In the genomic region with DNA sequence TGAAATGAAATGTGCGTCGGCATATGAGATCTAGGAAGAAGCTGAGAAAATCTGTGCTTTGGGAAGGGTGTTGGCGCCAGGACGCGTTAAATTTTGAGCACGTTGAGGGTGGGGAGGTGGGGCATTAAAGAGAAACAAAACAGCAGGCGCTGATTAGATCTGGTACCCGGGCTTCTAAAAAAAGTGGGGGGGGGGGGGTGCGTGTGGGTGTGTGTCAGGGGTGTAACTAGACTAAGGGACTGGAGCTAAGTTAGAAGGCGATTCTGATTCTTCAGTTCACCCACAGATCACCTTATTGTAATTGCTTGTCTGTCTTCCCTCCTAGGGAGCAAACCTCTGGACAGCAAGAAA, we compare ENCODE assay signal across 8 mouse cellular contexts. TPM values are rescaled to one million over a fixed set of nuclear protein-coding genes. Genes with fewer than 3 reads are reported as not detected.
A peak's percentile ranks its signal among the peaks of the same experiment; 100 is the strongest.
DNase-seq lines count a peak whose midpoint lies in the region; ATAC-seq and TF ChIP-seq lines count a peak whose summit lies in the region.

No protein-coding gene starts in this region.

- H3K9ac ChIP-seq in heart, embryonic 13.5 days = peak overlapping the region; percentile 91
- peak overlapping the region; percentile 90 for H3K9ac ChIP-seq in MEL (ENCODE audit: control insufficient read depth, low read depth, low read length, poor library complexity, severe bottlenecking)
- peak overlapping the region; percentile 90 for H3K9ac ChIP-seq in hindbrain, embryonic 13.5 days

- no peaks in the 10 kb centered on the region for H3K9me3 ChIP-seq in heart, embryonic 13.5 days
- no peaks in the 10 kb centered on the region for H3K9me3 ChIP-seq in MEL (replicated peaks; ENCODE audit: insufficient read depth, low read length)
- H3K9me3 ChIP-seq in hindbrain, embryonic 13.5 days = no peaks in the 10 kb centered on the region
- H3K9me3 ChIP-seq in midbrain, embryonic 10.5 days (replicated peaks) = no peaks in the 10 kb centered on the region

- no peak for TF ChIP-seq POLR2A in MEL (IDR thresholded peaks at IDR 0.05; ENCODE audit: control insufficient read depth in 1 of 2, insufficient read depth in 1 of 2, low read depth in 1 of 2, low read length in 2 of 2, poor library complexity in 1 of 2)

- H3K79me2 ChIP-seq in MEL (ENCODE audit: control insufficient read depth, insufficient read depth, low read length, poor library complexity) = peaks cover 26% of the 10 kb centered on the region

- no peaks in the 10 kb centered on the region for H3K27me3 ChIP-seq in heart, embryonic 13.5 days (replicated peaks)
- no peaks in the 10 kb centered on the region for H3K27me3 ChIP-seq in MEL (ENCODE audit: control insufficient read depth in 1 of 2, insufficient read depth in 2 of 2, low read length in 2 of 2)
- no peaks in the 10 kb centered on the region for H3K27me3 ChIP-seq in hindbrain, embryonic 13.5 days
- H3K27me3 ChIP-seq in midbrain, embryonic 10.5 days (ENCODE audit: low read depth, poor library complexity, severe bottlenecking) = no peaks in the 10 kb centered on the region

- H3K27ac ChIP-seq in heart, embryonic 13.5 days (replicated peaks) = peak overlapping the region; percentile 75
- peak overlapping the region; percentile 96 for H3K27ac ChIP-seq in MEL (ENCODE audit: control insufficient read depth, low read depth, low read length)
- peak overlapping the region; percentile 83 for H3K27ac ChIP-seq in hindbrain, embryonic 13.5 days
- peak overlapping the region; percentile 91 for H3K27ac ChIP-seq in midbrain, embryonic 10.5 days (replicated peaks)

- no peak for DNase-seq in heart, adult 18-20 months
- DNase-seq in MEL (ENCODE audit: low read depth, low spot score) = no peak
- DNase-seq in midbrain, embryonic 10.5 days (ENCODE audit: low spot score) = no peak
- DNase-seq in retina, embryonic 14.5 days (ENCODE audit: low spot score) = no peak
- no peak for DNase-seq in adrenal gland, adult (ENCODE audit: inconsistent age in 2 of 2, low spot score in 1 of 2)
- no peak for DNase-seq in left cerebral cortex, postnatal 10 days (ENCODE audit: extremely low spot score in 1 of 2, low spot score in 2 of 2)

- peak overlapping the region; percentile 95 for H3K4me2 ChIP-seq in heart, embryonic 13.5 days
- peak overlapping the region; percentile 84 for H3K4me2 ChIP-seq in hindbrain, embryonic 13.5 days

- peaks cover 29% of the 10 kb centered on the region for H3K36me3 ChIP-seq in heart, embryonic 13.5 days
- H3K36me3 ChIP-seq in MEL (ENCODE audit: control insufficient read depth in 1 of 2, insufficient read depth in 2 of 2, low read length in 2 of 2) = peaks cover 0 to 14% of the 10 kb centered on the region in 2 experiments; a peak in 2 of 4 replicates
- peaks cover 13% of the 10 kb centered on the region; the same call in 1 of the 2 replicates for H3K36me3 ChIP-seq in hindbrain, embryonic 13.5 days
- peaks cover 26% of the 10 kb centered on the region for H3K36me3 ChIP-seq in midbrain, embryonic 10.5 days

- H3K4me3 ChIP-seq in heart, embryonic 13.5 days = peak overlapping the region; percentile 94
- peak overlapping the region; percentile 63 to 90 for H3K4me3 ChIP-seq in MEL (ENCODE audit: control insufficient read depth in 1 of 2, insufficient read depth in 1 of 2, low read depth in 2 of 2, low read length in 2 of 2)
- peak overlapping the region; percentile 89 for H3K4me3 ChIP-seq in hindbrain, embryonic 13.5 days
- peak overlapping the region; percentile 88 for H3K4me3 ChIP-seq in midbrain, embryonic 10.5 days

- peaks cover 19% of the 10 kb centered on the region for H3K4me1 ChIP-seq in heart, embryonic 13.5 days
- peaks cover 0 to 15% of the 10 kb centered on the region in 2 experiments; a peak in 2 of 4 replicates for H3K4me1 ChIP-seq in MEL (ENCODE audit: control insufficient read depth in 1 of 2, insufficient read depth in 2 of 2, low read length in 2 of 2)
- H3K4me1 ChIP-seq in hindbrain, embryonic 13.5 days (replicated peaks) = peaks cover 21% of the 10 kb centered on the region
- peaks cover 32% of the 10 kb centered on the region for H3K4me1 ChIP-seq in midbrain, embryonic 10.5 days

- no peak for TF ChIP-seq CTCF in MEL (IDR thresholded peaks at IDR 0.05 in 2 of 3, conservative IDR thresholded peaks at IDR 0.05 in 1 of 3; ENCODE audit: control insufficient read depth in 1 of 3, insufficient read depth in 1 of 3, low read depth in 2 of 3, low read length in 3 of 3, poor library complexity in 1 of 3, severe bottlenecking in 1 of 3)

- intact Hi-C loops in left cerebral cortex, postnatal 10 days (cut with DNase I) = no loop called here

- no peak for ATAC-seq in heart, embryonic 13.5 days (ENCODE audit: extremely low read depth, insufficient number of reproducible peaks, low FRiP score, low TSS enrichment)
- no peak for ATAC-seq in hindbrain, embryonic 13.5 days (ENCODE audit: low FRiP score)

- WGBS in heart, embryonic 13.5 days = 0% methylated on average over 10 of the region's 10 CpGs
- under 1% methylated on average over 10 of the region's 10 CpGs for WGBS in hindbrain, embryonic 13.5 days
- under 1% methylated on average over 10 of the region's 10 CpGs for WGBS in midbrain, embryonic 10.5 days

- TF ChIP-seq EP300 in MEL (IDR thresholded peaks at IDR 0.05; ENCODE audit: low read depth in 1 of 2, low read length in 2 of 2) = no peak

- TF ChIP-seq RAD21 in MEL (IDR thresholded peaks at IDR 0.05; ENCODE audit: low read depth, low read length) = no peak

TF ChIP-seq in MEL, 35 proteins besides CTCF, POLR2A, EP300 and RAD21:
- TF ChIP-seq SIN3A (IDR thresholded peaks at IDR 0.05; ENCODE audit: low read length) (peak; percentile 66; the same call in 1 of the 2 replicates), MEF2A (IDR thresholded peaks at IDR 0.05; ENCODE audit: extremely low read depth, insufficient replicate concordance, low read depth, low read length, poor library complexity, severe bottlenecking) (no peak)

RNA-seq across cellular contexts. Expression of a gene that starts 1.2 kb away (rescaled TPM):
- polyA plus RNA-seq in heart, embryonic 13.5 days (2015; fragmentation: Nextera tagmentation; extraction: Ambion mirVana) = 40.7 and 42.0 TPM in 2 replicates
- total RNA-seq in heart, adult 18-20 months (2021) = 1 to 10 TPM; 6.4 to 7.9 TPM
- total RNA-seq in MEL (2012; rRNA removed) = 35.3 and 68.5 TPM in 2 replicates
- polyA plus RNA-seq in MEL (2012; ENCODE audit: insufficient read depth in 1 of 2, insufficient read length in 2 of 2, low read depth in 1 of 2, low replicate concordance in 2 of 2, missing spikeins in 1 of 2) = 100 to 1,000 TPM in 1 of 2 experiments, 10 to 100 TPM in 1; 89.7 to 214 TPM
- 62.7 and 63.8 TPM in 2 replicates for polyA plus RNA-seq in hindbrain, embryonic 13.5 days (2015; fragmentation: Nextera tagmentation; extraction: Ambion mirVana)
- 98.0 and 105 TPM in 2 replicates for polyA plus RNA-seq in midbrain, embryonic 10.5 days (2016; fragmentation: Nextera tagmentation; extraction: Ambion mirVana)
- total RNA-seq in left cerebral cortex, postnatal 10 days (2021) = 10 to 100 TPM; 25.6 to 28.5 TPM

RNA-seq across cellular contexts. Expression of a gene that starts 22.5 kb away (rescaled TPM):
- 8.1 and 9.6 TPM in 2 replicates for polyA plus RNA-seq in heart, embryonic 13.5 days (2015; fragmentation: Nextera tagmentation; extraction: Ambion mirVana)
- 1 to 10 TPM; 7.1 to 7.2 TPM for total RNA-seq in heart, adult 18-20 months (2021)
- total RNA-seq in MEL (2012; rRNA removed) = 2.9 and 3.6 TPM in 2 replicates
- 1 to 10 TPM in 1 of 2 experiments, not detected in 1; 6.2 TPM for polyA plus RNA-seq in MEL (2012; ENCODE audit: insufficient read depth in 1 of 2, insufficient read length in 2 of 2, low read depth in 1 of 2, low replicate concordance in 2 of 2, missing spikeins in 1 of 2)
- 14.1 and 14.8 TPM in 2 replicates for polyA plus RNA-seq in hindbrain, embryonic 13.5 days (2015; fragmentation: Nextera tagmentation; extraction: Ambion mirVana)
- 11.9 and 12.4 TPM in 2 replicates for polyA plus RNA-seq in midbrain, embryonic 10.5 days (2016; fragmentation: Nextera tagmentation; extraction: Ambion mirVana)
- total RNA-seq in left cerebral cortex, postnatal 10 days (2021) = 10 to 100 TPM; 25.9 to 28.5 TPM

RNA-seq across cellular contexts. Expression of a gene that starts 22.7 kb away (rescaled TPM):
- polyA plus RNA-seq in heart, embryonic 13.5 days (2015; fragmentation: Nextera tagmentation; extraction: Ambion mirVana) = 8.0 and 9.2 TPM in 2 replicates
- total RNA-seq in heart, adult 18-20 months (2021) = 10 to 100 TPM; 21.1 to 22.2 TPM
- not detected in 2 replicates for total RNA-seq in MEL (2012; rRNA removed)
- not detected for polyA plus RNA-seq in MEL (2012; ENCODE audit: insufficient read depth in 1 of 2, insufficient read length in 2 of 2, low read depth in 1 of 2, low replicate concordance in 2 of 2, missing spikeins in 1 of 2)
- polyA plus RNA-seq in hindbrain, embryonic 13.5 days (2015; fragmentation: Nextera tagmentation; extraction: Ambion mirVana) = 8.3 and 9.1 TPM in 2 replicates
- polyA plus RNA-seq in midbrain, embryonic 10.5 days (2016; fragmentation: Nextera tagmentation; extraction: Ambion mirVana) = 4.0 and 6.2 TPM in 2 replicates
- 10 to 100 TPM; 18.7 to 20.2 TPM for total RNA-seq in left cerebral cortex, postnatal 10 days (2021)
